Mouse (Mus musculus): ENCODE measurements around the gene Olfr1120.
"Not testable (repeated sequence)": the region's sequence is repeated elsewhere in the genome, so short reads cannot be mapped to it uniquely, and the experiment has no call there.

DNA sequence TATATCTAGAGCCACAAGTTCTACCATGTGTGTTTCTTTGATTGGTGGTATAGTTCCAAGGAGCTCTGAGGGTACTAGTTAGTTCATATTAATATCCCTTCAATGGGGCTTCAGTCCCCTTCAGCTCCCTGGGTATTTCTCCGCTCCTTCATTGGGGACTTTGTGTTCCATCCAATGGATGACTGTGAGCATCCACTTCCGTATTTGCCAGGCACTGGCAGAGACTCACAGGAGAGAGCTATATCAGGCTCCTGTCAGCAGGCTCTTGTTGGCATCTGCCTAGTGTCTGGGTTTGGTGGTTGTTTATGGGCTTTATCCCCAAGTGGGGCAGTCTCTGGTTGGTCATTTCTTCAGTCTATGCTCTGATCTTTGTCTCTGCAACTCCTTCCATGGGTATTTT, 5.5 kb downstream of the Olfr1120 start:
- TF ChIP-seq FLI1 (IDR thresholded peaks at IDR 0.05; ENCODE audit: low read length); GATA1 (IDR thresholded peaks at IDR 0.05; ENCODE audit: borderline replicate concordance, low read length): not testable (repeated sequence)

All from megakaryocyte, embryonic 14.5 days (primary cell).